Mouse (Mus musculus) MEL (cell line): ENCODE results near the gene Gdf7.

ENCODE experiments used
- CTCF ChIP-seq, 3 experiments: IDR thresholded peaks in 2 of 3; conservative IDR thresholded peaks in 1 of 3; 2 replicates each; pipeline ENCODE4 v1.5.1; 2011 to 2012; ENCODE audit warnings: low read length in 3 of 3, low read depth in 2 of 3, mild to moderate bottlenecking in 2 of 3, improper control_type of control experiment in 1 of 3, inconsistent platforms in 1 of 3, mixed read lengths in 1 of 3, moderate library complexity in 1 of 3; ENCODE audit not compliant: control insufficient read depth in 1 of 3, insufficient read depth in 1 of 3, poor library complexity in 1 of 3, severe bottlenecking in 1 of 3
- MYC ChIP-seq: IDR thresholded peaks from 2 replicates; pipeline ENCODE4 v1.6.1; 2011; ENCODE audit warnings: low read depth, mild to moderate bottlenecking, low read length, improper control_type of control experiment, moderate library complexity
- POLR2AphosphoS2 ChIP-seq: IDR thresholded peaks from 2 replicates; pipeline ENCODE4 v1.6.1; 2011; ENCODE audit warnings: low read length, improper control_type of control experiment

DNA sequence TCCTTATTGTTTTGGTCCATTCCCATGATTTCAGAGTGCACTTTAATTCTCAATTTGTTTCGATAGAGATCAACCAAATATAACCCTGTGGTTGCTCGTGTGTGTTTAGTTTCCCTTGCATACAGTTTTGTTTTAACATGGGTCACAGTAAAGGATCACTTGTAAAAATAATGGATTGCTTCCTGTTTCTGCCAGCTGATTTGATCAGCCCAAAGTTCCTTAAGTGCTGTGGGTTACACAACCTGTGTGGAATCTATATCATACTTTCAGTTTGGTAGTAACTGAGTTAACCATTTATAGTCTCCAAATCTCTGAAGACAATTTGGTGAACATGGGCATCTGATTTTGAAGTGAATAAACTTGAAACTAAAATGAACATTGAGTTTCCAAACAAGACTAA lies 41.5 kb downstream of the Gdf7 start:
- TF ChIP-seq MYC (no peak), POLR2AphosphoS2 (no peak), CTCF (IDR thresholded peaks at IDR 0.05 in 2 of 3, conservative IDR thresholded peaks at IDR 0.05 in 1 of 3; ENCODE audit: control insufficient read depth in 1 of 3, insufficient read depth in 1 of 3, low read depth in 2 of 3, low read length in 3 of 3, poor library complexity in 1 of 3, severe bottlenecking in 1 of 3) (no peak)
